Mouse (Mus musculus) adrenal gland (tissue): ENCODE results near the gene Il20rb.

ENCODE experiments used
- intact Hi-C: fragments of 180-260 bp; cut with DNase I; formaldehyde crosslinking; loops from one replicate; pipeline ENCODE4 v1.15.1; 2025
- long read RNA-seq, 2 experiments: library from polyadenylated mRNA; unstranded; transcript quantifications; one replicate each; pipeline ENCODE4 v2.0.0; 2020; ENCODE audit warnings: borderline replicate concordance in 1 of 2; ENCODE audit not compliant: insufficient replicate concordance in 1 of 2

Il20rb gene
- long read RNA-seq, experiment 1 = 0 reads
- long read RNA-seq, experiment 2 = 0 reads

- intact Hi-C loops = no loop called here
Observed at GRCm38 (mm10) chr9:100486431-100486830, at the start of gene Il20rb. Il20rb (minus strand) TSS chr9:100486788.

GRCm38 (mm10) chr9:100535618-100536262 is 49.2 kb upstream of the Il20rb start:
- intact Hi-C loops = no loop called here

- intact Hi-C loops = no loop called here
Observed at GRCm38 (mm10) chr9:100534686-100535085, 48.1 kb upstream of the Il20rb start.

- intact Hi-C loops = no loop called here
Observed at GRCm38 (mm10) chr9:100532847-100533505, 46.4 kb upstream of the Il20rb start.

- intact Hi-C loops = no loop called here
Observed at GRCm38 (mm10) chr9:100531296-100531695, 44.7 kb upstream of the Il20rb start.

- intact Hi-C loops = no loop called here
Observed at GRCm38 (mm10) chr9:100525225-100525624, 38.6 kb upstream of the Il20rb start.

- intact Hi-C loops = loop anchor here (2.0 kb wide), 1 partner anchor 121 kb away; no protein-coding TSS in a partner anchor
Observed at GRCm38 (mm10) chr9:100522029-100522428, 35.4 kb upstream of the Il20rb start.

GRCm38 (mm10) chr9:100520586-100520985 is 34.0 kb upstream of the Il20rb start:
- intact Hi-C loops = loop anchor here (2.0 kb wide), 1 partner anchor 24 kb away; no protein-coding TSS in a partner anchor

GRCm38 (mm10) chr9:100520012-100520411 is 33.4 kb upstream of the Il20rb start:
- intact Hi-C loops = loop anchor here (2.0 kb wide), 1 partner anchor 25 kb away; no protein-coding TSS in a partner anchor

GRCm38 (mm10) chr9:100507581-100507980 is 21.0 kb upstream of the Il20rb start:
- intact Hi-C loops = no loop called here

- intact Hi-C loops = no loop called here
Observed at GRCm38 (mm10) chr9:100506652-100507051, 20.1 kb upstream of the Il20rb start.

GRCm38 (mm10) chr9:100505498-100505897 is 18.9 kb upstream of the Il20rb start:
- intact Hi-C loops = no loop called here

GRCm38 (mm10) chr9:100493611-100494261 is 7.1 kb upstream of the Il20rb start:
- intact Hi-C loops = no loop called here

- intact Hi-C loops = no loop called here
Observed at GRCm38 (mm10) chr9:100491424-100491823, 4.8 kb upstream of the Il20rb start.

GRCm38 (mm10) chr9:100488969-100489368 is 2.4 kb upstream of the Il20rb start:
- intact Hi-C loops = no loop called here

- intact Hi-C loops = no loop called here
Observed at GRCm38 (mm10) chr9:100488056-100488713, 1.6 kb upstream of the Il20rb start.

- intact Hi-C loops = no loop called here
Observed at GRCm38 (mm10) chr9:100483318-100483717, 3.3 kb downstream of the Il20rb start.

- intact Hi-C loops = no loop called here
Observed at GRCm38 (mm10) chr9:100481626-100482025, 5.0 kb downstream of the Il20rb start.

GRCm38 (mm10) chr9:100474056-100474455 is 12.5 kb downstream of the Il20rb start:
- intact Hi-C loops = no loop called here

GRCm38 (mm10) chr9:100473361-100473760 is 13.2 kb downstream of the Il20rb start:
- intact Hi-C loops = no loop called here

- intact Hi-C loops = no loop called here
Observed at GRCm38 (mm10) chr9:100472931-100473330, 13.7 kb downstream of the Il20rb start.

GRCm38 (mm10) chr9:100471605-100471953 is 15.0 kb downstream of the Il20rb start:
- intact Hi-C loops = no loop called here
